Mouse (Mus musculus): ENCODE data around the gene Tubb4a. TPM values are rescaled to one million over a fixed set of nuclear protein-coding genes. Genes with fewer than 3 reads are reported as not detected.

Gene Tubb4a
- polyA plus RNA-seq (2017; shearing (Covaris generic)): 3.3 TPM

GRCm38 (mm10) chr17:57087049-57087832 lies at the start of gene Tubb4a:
Gene Tubb4a, minus strand, starts transcription at chr17:57087782.

GRCm38 (mm10) chr17:57105181-57106034 lies 17.8 kb upstream of the Tubb4a start, which contains the start of gene Tnfsf9:
Gene Tnfsf9, plus strand, starts transcription at chr17:57105325.

GRCm38 (mm10) chr17:57078336-57078735 lies 9.2 kb downstream of the Tubb4a start, which contains the start of gene Dennd1c:
Gene Dennd1c, minus strand, starts transcription at chr17:57078514.

GRCm38 (mm10) chr17:57059486-57059977 lies 28.1 kb downstream of the Tubb4a start, which contains the start of gene Slc25a23:
Gene Slc25a23, minus strand, starts transcription at chr17:57059863.

GRCm38 (mm10) chr17:57058891-57059485 lies 28.6 kb downstream of the Tubb4a start, which contains the start of gene Crb3:
Gene Crb3, plus strand, starts transcription at chr17:57059105.

GRCm38 (mm10) chr17:57041554-57041953 lies 46.0 kb downstream of the Tubb4a start, which contains the start of gene Slc25a41:
Gene Slc25a41, minus strand, starts transcription at chr17:57041654.

GRCm38 (mm10) chr17:57030931-57031660 lies 56.5 kb downstream of the Tubb4a start, which contains the start of gene Khsrp:
Gene Khsrp, minus strand, starts transcription at chr17:57031522.

Other genes starting within 250 kb of the Tubb4a start
- 0.10 TPM for gene Acsbg2, start 213.3 kb downstream of the Tubb4a start, polyA plus RNA-seq (2017; shearing (Covaris generic))
- gene 1700061G19Rik, start 212.3 kb downstream of the Tubb4a start, polyA plus RNA-seq (2017; shearing (Covaris generic)): 0.43 TPM
- 2.8 TPM for gene Mllt1, start 152.4 kb downstream of the Tubb4a start, polyA plus RNA-seq (2017; shearing (Covaris generic))
- not detected for gene Acer1, start 105.7 kb downstream of the Tubb4a start, polyA plus RNA-seq (2017; shearing (Covaris generic))
- gene Clpp, start 97.5 kb downstream of the Tubb4a start, polyA plus RNA-seq (2017; shearing (Covaris generic)): 93.4 TPM
- 46.9 TPM for gene Alkbh7, start 90.4 kb downstream of the Tubb4a start, polyA plus RNA-seq (2017; shearing (Covaris generic))
- gene Pspn, start 87.8 kb downstream of the Tubb4a start, polyA plus RNA-seq (2017; shearing (Covaris generic)): not detected
- gene Gtf2f1, start 76.5 kb downstream of the Tubb4a start, polyA plus RNA-seq (2017; shearing (Covaris generic)): 98.1 TPM
- gene Gm17949, start 76.3 kb downstream of the Tubb4a start, polyA plus RNA-seq (2017; shearing (Covaris generic)): 0.84 TPM
- gene Khsrp, start 56.3 kb downstream of the Tubb4a start, polyA plus RNA-seq (2017; shearing (Covaris generic)): 9.0 TPM
- gene Slc25a41, start 46.1 kb downstream of the Tubb4a start, polyA plus RNA-seq (2017; shearing (Covaris generic)): not detected
- 2.7 TPM for gene Crb3, start 28.7 kb downstream of the Tubb4a start, polyA plus RNA-seq (2017; shearing (Covaris generic))
- 3.3 TPM for gene Slc25a23, start 27.9 kb downstream of the Tubb4a start, polyA plus RNA-seq (2017; shearing (Covaris generic))
- gene Dennd1c, start 9.3 kb downstream of the Tubb4a start, polyA plus RNA-seq (2017; shearing (Covaris generic)): 310 TPM
- 10.4 TPM for gene Tnfsf9, start 17.5 kb upstream of the Tubb4a start, polyA plus RNA-seq (2017; shearing (Covaris generic))
- 0.88 TPM for gene Cd70, start 62.0 kb upstream of the Tubb4a start, polyA plus RNA-seq (2017; shearing (Covaris generic))
- gene Tnfsf14, start 106.4 kb upstream of the Tubb4a start, polyA plus RNA-seq (2017; shearing (Covaris generic)): 13.4 TPM
- gene C3, start 140.4 kb upstream of the Tubb4a start, polyA plus RNA-seq (2017; shearing (Covaris generic)): 3.5 TPM
- gene Gpr108, start 160.7 kb upstream of the Tubb4a start, polyA plus RNA-seq (2017; shearing (Covaris generic)): 96.4 TPM
- gene Trip10, start 161.7 kb upstream of the Tubb4a start, polyA plus RNA-seq (2017; shearing (Covaris generic)): 4.6 TPM
- 243 TPM for gene Vav1, start 191.3 kb upstream of the Tubb4a start, polyA plus RNA-seq (2017; shearing (Covaris generic))